14 mouse cellular contexts compared by ENCODE assay signal in the genomic region with DNA sequence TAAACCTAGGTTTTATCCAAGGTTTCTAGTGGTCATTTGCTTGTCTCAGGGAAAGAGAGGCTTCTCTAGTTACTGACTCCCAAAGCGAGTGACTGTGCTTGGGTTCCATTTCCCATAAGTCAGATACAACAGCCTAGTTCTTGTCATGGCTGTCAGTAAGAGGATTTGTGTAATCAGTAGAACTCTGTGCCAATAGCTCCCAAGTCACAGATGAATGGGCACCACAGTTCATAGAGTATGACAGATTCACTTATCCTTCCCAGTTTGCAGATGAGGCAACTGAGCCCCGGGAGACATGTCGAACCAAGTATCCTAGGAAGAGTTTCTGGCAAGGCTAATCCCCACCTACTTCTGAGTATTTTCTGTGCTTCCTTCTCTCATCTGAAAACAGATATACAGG.
"Had no signal": no experiment of that assay in that cellular context is flagged by ENCODE, and none has a peak within 500 bp of the region (broad histone marks: within the 10 kb centered on the region; RNA-seq: fewer than 3 reads in every experiment).

No protein-coding gene starts in this region.

- H3K27ac ChIP-seq: limb, embryonic 12.5 days; liver, embryonic 12.5 days; midbrain, embryonic 10.5 days had no signal

- H3K9me3 ChIP-seq: limb, embryonic 12.5 days; liver, embryonic 12.5 days; midbrain, embryonic 10.5 days had no signal

- DNase-seq: kidney, adult 8-10 months; kidney, postnatal 25 days; layer of hippocampus, postnatal 36 days; lung, embryonic 14.5 days; lung, postnatal 10 days; lung, postnatal 4 days; right cerebral cortex, postnatal 25 days; thymus, adult 18-20 months; thymus, postnatal 25 days had no signal

- H3K4me1 ChIP-seq: liver, embryonic 12.5 days; midbrain, embryonic 10.5 days had no signal

- H3K9ac ChIP-seq: limb, embryonic 12.5 days; liver, embryonic 12.5 days; lung, embryonic 14.5 days had no signal

- H3K4me2 ChIP-seq: limb, embryonic 12.5 days; liver, embryonic 12.5 days; lung, embryonic 14.5 days had no signal

- H3K4me3 ChIP-seq: limb, embryonic 12.5 days; liver, embryonic 12.5 days; midbrain, embryonic 10.5 days had no signal

- H3K36me3 ChIP-seq: limb, embryonic 12.5 days; liver, embryonic 12.5 days; midbrain, embryonic 10.5 days had no signal

- H3K27me3 ChIP-seq: limb, embryonic 12.5 days; liver, embryonic 12.5 days had no signal

- ATAC-seq: intestine, postnatal 0 days; liver, embryonic 12.5 days; midbrain, embryonic 16.5 days had no signal
